Mouse (Mus musculus): ENCODE data around the gene Rbp3. TPM values are rescaled to one million over a fixed set of nuclear protein-coding genes. Genes with fewer than 3 reads are reported as not detected.

Gene Rbp3
- polyA plus RNA-seq, 1 experiment from 2014 or later = 0.12 TPM

GRCm38 (mm10) chr14:33932935-33933703, 20.7 kb upstream of the Rbp3 start:
- H3K27me3 ChIP-seq (replicated peaks; ENCODE audit: control insufficient read depth, insufficient read depth, low read length) = peaks cover 20% of the 10 kb centered on the region
- H3K9ac ChIP-seq (ENCODE audit: low read depth, low read length) = no peak overlapping the region
- 44% methylated on average over 10 of the region's 10 CpGs for WGBS
- no peaks in the 10 kb centered on the region for H3K4me1 ChIP-seq (replicated peaks; ENCODE audit: control insufficient read depth, insufficient read depth, low read length)
- no peak for DNase-seq (ENCODE audit: low spot score)
- H3K4me3 ChIP-seq (ENCODE audit: low read depth, low read length) = no peak overlapping the region
- H3K4me2 ChIP-seq = no peak overlapping the region
- H3K9me3 ChIP-seq (ENCODE audit: control insufficient read depth, low read length) = no peaks in the 10 kb centered on the region
- H3K36me3 ChIP-seq (ENCODE audit: control insufficient read depth, insufficient read depth, low read length) = no peaks in the 10 kb centered on the region
- ATAC-seq (replicated peaks; ENCODE audit: low FRiP score) = no peak
- H3K27ac ChIP-seq (ENCODE audit: low read depth, low read length) = no peak overlapping the region

GRCm38 (mm10) chr14:33933778-33934317, 20.0 kb upstream of the Rbp3 start:
- 34% methylated on average over 5 of the region's 5 CpGs for WGBS
- H3K27ac ChIP-seq (ENCODE audit: low read depth, low read length) = no peak overlapping the region
- H3K4me3 ChIP-seq (ENCODE audit: low read depth, low read length) = no peak overlapping the region
- H3K9me3 ChIP-seq (ENCODE audit: control insufficient read depth, low read length) = no peaks in the 10 kb centered on the region
- H3K4me2 ChIP-seq = no peak overlapping the region
- ATAC-seq (replicated peaks; ENCODE audit: low FRiP score) = no peak
- no peaks in the 10 kb centered on the region for H3K4me1 ChIP-seq (replicated peaks; ENCODE audit: control insufficient read depth, insufficient read depth, low read length)
- no peak for DNase-seq (ENCODE audit: low spot score)
- H3K9ac ChIP-seq (ENCODE audit: low read depth, low read length) = no peak overlapping the region
- peaks cover 20% of the 10 kb centered on the region for H3K27me3 ChIP-seq (replicated peaks; ENCODE audit: control insufficient read depth, insufficient read depth, low read length)
- H3K36me3 ChIP-seq (ENCODE audit: control insufficient read depth, insufficient read depth, low read length) = no peaks in the 10 kb centered on the region

- no peak overlapping the region for H3K27ac ChIP-seq (ENCODE audit: low read depth, low read length)
- 0 out of 2 replicates have a peak, but pooled peaks cover 3% of the 10 kb centered on the region for H3K27me3 ChIP-seq (replicated peaks; ENCODE audit: control insufficient read depth, insufficient read depth, low read length)
- ATAC-seq (replicated peaks; ENCODE audit: low FRiP score) (no peak; the same call in 1 of the 2 replicates), DNase-seq (ENCODE audit: low spot score) (peak; percentile 54)
- no peak overlapping the region for H3K9ac ChIP-seq (ENCODE audit: low read depth, low read length)
- no peaks in the 10 kb centered on the region for H3K36me3 ChIP-seq (ENCODE audit: control insufficient read depth, insufficient read depth, low read length)
- no peak overlapping the region for H3K4me3 ChIP-seq (ENCODE audit: low read depth, low read length)
- peak overlapping the region; percentile 13; the same call in 1 of the 2 replicates for H3K4me2 ChIP-seq
- no peaks in the 10 kb centered on the region; the same call in 1 of the 2 replicates for H3K4me1 ChIP-seq (replicated peaks; ENCODE audit: control insufficient read depth, insufficient read depth, low read length)
- H3K9me3 ChIP-seq (ENCODE audit: control insufficient read depth, low read length) = no peaks in the 10 kb centered on the region
- WGBS = 23% methylated on average over 9 of the region's 9 CpGs
Measured at GRCm38 (mm10) chr14:33939117-33939516, 14.7 kb upstream of the Rbp3 start.

GRCm38 (mm10) chr14:33940739-33941138, 13.1 kb upstream of the Rbp3 start, which contains the start of gene Gdf2:
Gene Gdf2, plus strand, starts transcription at chr14:33941039.
- no peaks in the 10 kb centered on the region for H3K9me3 ChIP-seq (ENCODE audit: control insufficient read depth, low read length)
- DNase-seq (ENCODE audit: low spot score) (no peak), ATAC-seq (replicated peaks; ENCODE audit: low FRiP score) (no peak; the same call in 1 of the 2 replicates)
- peak within 1 kb of the TSS; percentile 48 for H3K27ac ChIP-seq (ENCODE audit: low read depth, low read length)
- peak within 1 kb of the TSS; percentile 29; the same call in 1 of the 2 replicates for H3K4me3 ChIP-seq (ENCODE audit: low read depth, low read length)
- H3K9ac ChIP-seq (ENCODE audit: low read depth, low read length) = no peak within 1 kb of the TSS
- WGBS = 40% methylated on average over 8 of the region's 8 CpGs
- H3K27me3 ChIP-seq (replicated peaks; ENCODE audit: control insufficient read depth, insufficient read depth, low read length) = 0 out of 2 replicates have a peak, but pooled peaks cover 3% of the 10 kb centered on the region
- no peaks in the 10 kb centered on the region; the same call in 1 of the 2 replicates for H3K4me1 ChIP-seq (replicated peaks; ENCODE audit: control insufficient read depth, insufficient read depth, low read length)
- H3K4me2 ChIP-seq = peak within 1 kb of the TSS; percentile 9; the same call in 1 of the 2 replicates
- no peaks in the 10 kb centered on the region for H3K36me3 ChIP-seq (ENCODE audit: control insufficient read depth, insufficient read depth, low read length)

GRCm38 (mm10) chr14:33942222-33942621, 11.6 kb upstream of the Rbp3 start:
- no peak overlapping the region; the same call in 1 of the 2 replicates for H3K4me3 ChIP-seq (ENCODE audit: low read depth, low read length)
- no peak for ATAC-seq (replicated peaks; ENCODE audit: low FRiP score)
- 56% methylated on average over 5 of the region's 5 CpGs for WGBS

GRCm38 (mm10) chr14:33946125-33946524, 7.7 kb upstream of the Rbp3 start:
- Histone ChIP-seq H3K27ac (ENCODE audit: low read depth, low read length) (no peak overlapping the region), H3K9ac (ENCODE audit: low read depth, low read length) (no peak overlapping the region), H3K4me2 (no peak overlapping the region), H3K4me3 (ENCODE audit: low read depth, low read length) (no peak overlapping the region), H3K36me3 (ENCODE audit: control insufficient read depth, insufficient read depth, low read length) (no peaks in the 10 kb centered on the region), H3K27me3 (replicated peaks; ENCODE audit: control insufficient read depth, insufficient read depth, low read length) (no peaks in the 10 kb centered on the region), H3K9me3 (ENCODE audit: control insufficient read depth, low read length) (no peaks in the 10 kb centered on the region), H3K4me1 (replicated peaks; ENCODE audit: control insufficient read depth, insufficient read depth, low read length) (no peaks in the 10 kb centered on the region)
- DNase-seq (ENCODE audit: low spot score) = no peak
- ATAC-seq (replicated peaks; ENCODE audit: low FRiP score) = no peak
- 63% methylated on average over 6 of the region's 6 CpGs for WGBS

More at GRCm38 (mm10) chr14:33942222-33942621, 11.6 kb upstream of the Rbp3 start:
- H3K36me3 ChIP-seq (ENCODE audit: control insufficient read depth, insufficient read depth, low read length) = no peaks in the 10 kb centered on the region
- H3K9ac ChIP-seq (ENCODE audit: low read depth, low read length) = no peak overlapping the region
- H3K4me2 ChIP-seq = peak overlapping the region; percentile 6; the same call in 1 of the 2 replicates
- H3K27me3 ChIP-seq (replicated peaks; ENCODE audit: control insufficient read depth, insufficient read depth, low read length) = 0 out of 2 replicates have a peak, but pooled peaks cover 3% of the 10 kb centered on the region
- no peak for DNase-seq (ENCODE audit: low spot score)
- no peaks in the 10 kb centered on the region; the same call in 1 of the 2 replicates for H3K4me1 ChIP-seq (replicated peaks; ENCODE audit: control insufficient read depth, insufficient read depth, low read length)
- H3K9me3 ChIP-seq (ENCODE audit: control insufficient read depth, low read length) = no peaks in the 10 kb centered on the region
- no peak overlapping the region for H3K27ac ChIP-seq (ENCODE audit: low read depth, low read length)

GRCm38 (mm10) chr14:33952233-33952981, 1.4 kb upstream of the Rbp3 start:
- H3K9ac ChIP-seq (ENCODE audit: low read depth, low read length) = no peak overlapping the region
- H3K9me3 ChIP-seq (ENCODE audit: control insufficient read depth, low read length) = no peaks in the 10 kb centered on the region
- ATAC-seq (replicated peaks; ENCODE audit: low FRiP score) (no peak), DNase-seq (ENCODE audit: low spot score) (no peak)
- H3K36me3 ChIP-seq (ENCODE audit: control insufficient read depth, insufficient read depth, low read length) = no peaks in the 10 kb centered on the region
- 49% methylated on average over 6 of the region's 6 CpGs for WGBS
- no peaks in the 10 kb centered on the region for H3K27me3 ChIP-seq (replicated peaks; ENCODE audit: control insufficient read depth, insufficient read depth, low read length)
- H3K27ac ChIP-seq (ENCODE audit: low read depth, low read length) = no peak overlapping the region
- no peak overlapping the region for H3K4me2 ChIP-seq
- no peaks in the 10 kb centered on the region for H3K4me1 ChIP-seq (replicated peaks; ENCODE audit: control insufficient read depth, insufficient read depth, low read length)
- H3K4me3 ChIP-seq (ENCODE audit: low read depth, low read length) = no peak overlapping the region

GRCm38 (mm10) chr14:33956055-33956454, 2.3 kb downstream of the Rbp3 start:
- DNase-seq (ENCODE audit: low spot score) (no peak), ATAC-seq (replicated peaks; ENCODE audit: low FRiP score) (no peak)
- H3K27me3 ChIP-seq (replicated peaks; ENCODE audit: control insufficient read depth, insufficient read depth, low read length) = no peaks in the 10 kb centered on the region
- 63% methylated on average over 13 of the region's 13 CpGs for WGBS
- H3K36me3 ChIP-seq (ENCODE audit: control insufficient read depth, insufficient read depth, low read length) = no peaks in the 10 kb centered on the region
- H3K4me2 ChIP-seq = no peak overlapping the region
- H3K9ac ChIP-seq (ENCODE audit: low read depth, low read length) = no peak overlapping the region
- no peak overlapping the region for H3K4me3 ChIP-seq (ENCODE audit: low read depth, low read length)
- no peaks in the 10 kb centered on the region for H3K9me3 ChIP-seq (ENCODE audit: control insufficient read depth, low read length)
- H3K4me1 ChIP-seq (replicated peaks; ENCODE audit: control insufficient read depth, insufficient read depth, low read length) = no peaks in the 10 kb centered on the region
- no peak overlapping the region for H3K27ac ChIP-seq (ENCODE audit: low read depth, low read length)
